Mouse (Mus musculus) A20 (cell line): ENCODE results near the gene Mrpl39.

Source experiments
- DNase-seq: peaks from one replicate; pipeline ENCODE4 v3.0.0-alpha.2; 2011; ENCODE audit warnings: low read depth, low spot score

Gene Mrpl39

GRCm38 (mm10) chr16:84701041-84701440, 34.5 kb downstream of the Mrpl39 start:
- no peak for DNase-seq

GRCm38 (mm10) chr16:84698708-84699107, 36.8 kb downstream of the Mrpl39 start:
- no peak for DNase-seq

- DNase-seq = no peak
Measured at GRCm38 (mm10) chr16:84696178-84696577, 39.4 kb downstream of the Mrpl39 start.

- peak; percentile 17 for DNase-seq
Measured at GRCm38 (mm10) chr16:84681991-84682390, 53.6 kb downstream of the Mrpl39 start.

- DNase-seq = no peak
Measured at GRCm38 (mm10) chr16:84680760-84681159, 54.8 kb downstream of the Mrpl39 start.

- DNase-seq = no peak
Measured at GRCm38 (mm10) chr16:84677292-84677691, 58.2 kb downstream of the Mrpl39 start.
